Mouse (Mus musculus): ENCODE data around the gene Lgals7. TPM values are rescaled to one million over a fixed set of nuclear protein-coding genes. Genes with fewer than 3 reads are reported as not detected.

Gene Lgals7
- total RNA-seq (2021), result under 1 TPM in 1 of 2 experiments, not detected in 1; 0.50 TPM

- no peak for DNase-seq (ENCODE audit: low spot score in 2 of 2)
- intact Hi-C loops (cut with DNase I), result no loop called here
These were observed at the start of gene Lgals7 for GRCm38 (mm10) chr7:28863540-28863939. Gene Lgals7 (plus strand): TSS chr7:28863853.

GRCm38 (mm10) chr7:28814306-28815034 is 49.2 kb upstream of the Lgals7 start:
- no peak for DNase-seq (ENCODE audit: low spot score in 2 of 2)
- intact Hi-C loops (cut with DNase I), result loop anchor here (5.0 kb wide), 1 partner anchor 143 kb away; no protein-coding TSS in a partner anchor

DNA sequence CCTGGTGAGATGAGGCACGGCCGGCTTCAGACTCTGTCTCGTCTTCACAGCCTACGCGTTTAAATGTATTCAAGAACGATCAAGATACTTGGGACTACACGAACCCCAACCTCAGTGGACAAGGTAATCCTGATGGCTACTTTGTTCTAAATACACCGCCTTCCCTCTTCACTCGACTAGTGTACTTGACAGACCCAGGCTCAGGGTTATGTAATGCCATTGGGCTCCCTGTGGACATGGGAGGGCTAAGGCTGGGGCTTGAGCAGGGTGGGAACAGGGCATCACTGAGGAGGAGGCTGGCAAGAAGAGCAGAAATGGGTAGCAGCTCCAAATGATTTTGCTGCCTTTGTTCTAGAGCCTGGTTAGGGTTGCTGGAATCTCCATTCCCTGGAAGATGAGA is 48.4 kb upstream of the Lgals7 start:
- DNase-seq (ENCODE audit: low spot score in 2 of 2), result no peak
- intact Hi-C loops (cut with DNase I), result no loop called here

DNA sequence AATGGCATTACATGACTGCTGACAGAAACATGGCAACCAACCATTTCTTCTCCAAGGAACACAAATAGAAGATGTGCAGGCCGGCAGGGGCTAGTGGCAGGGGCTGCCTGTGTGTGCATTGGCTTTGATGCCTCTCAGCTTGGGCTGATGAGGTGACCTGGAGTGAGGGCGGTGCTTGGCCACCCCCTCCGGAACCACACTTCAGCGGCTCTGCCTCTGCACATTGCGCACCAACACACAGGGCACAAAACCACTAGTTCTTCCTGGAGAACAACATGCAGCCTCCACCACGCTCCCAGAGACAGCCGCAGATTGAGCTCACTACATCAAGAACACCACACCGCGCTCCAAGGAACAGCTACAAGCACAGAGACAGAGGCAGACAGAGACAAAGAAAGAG is 47.5 kb upstream of the Lgals7 start:
- no peak for DNase-seq (ENCODE audit: low spot score in 2 of 2)
- intact Hi-C loops (cut with DNase I), result no loop called here

GRCm38 (mm10) chr7:28816920-28817319 is 46.7 kb upstream of the Lgals7 start:
- intact Hi-C loops (cut with DNase I), result no loop called here
- no peak for DNase-seq (ENCODE audit: low spot score in 2 of 2)

DNA sequence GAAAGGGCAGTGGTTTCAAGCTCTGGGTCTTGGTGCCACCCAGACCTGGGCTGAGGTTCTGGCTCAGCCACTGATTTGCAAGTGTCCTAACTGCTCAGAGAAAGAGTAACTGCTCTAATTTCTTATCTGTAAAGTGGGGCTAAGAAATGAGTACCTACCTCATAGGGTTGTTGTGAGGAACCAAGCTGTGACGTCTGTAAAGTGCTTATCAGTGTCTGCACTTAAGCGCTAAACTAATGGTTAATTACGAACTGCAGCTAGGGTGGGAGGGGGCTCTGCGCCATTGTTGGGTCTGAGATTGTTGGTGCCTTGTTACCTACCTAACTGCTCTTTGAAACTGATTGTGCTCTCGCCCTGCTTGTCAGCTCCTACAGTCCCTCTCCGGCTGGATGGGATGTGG is 46.1 kb upstream of the Lgals7 start:
- intact Hi-C loops (cut with DNase I), result no loop called here
- no peak for DNase-seq (ENCODE audit: low spot score in 2 of 2)

- DNase-seq (ENCODE audit: low spot score in 2 of 2), result no peak
- intact Hi-C loops (cut with DNase I), result no loop called here
These were observed 45.7 kb upstream of the Lgals7 start for GRCm38 (mm10) chr7:28817957-28818356.

DNA sequence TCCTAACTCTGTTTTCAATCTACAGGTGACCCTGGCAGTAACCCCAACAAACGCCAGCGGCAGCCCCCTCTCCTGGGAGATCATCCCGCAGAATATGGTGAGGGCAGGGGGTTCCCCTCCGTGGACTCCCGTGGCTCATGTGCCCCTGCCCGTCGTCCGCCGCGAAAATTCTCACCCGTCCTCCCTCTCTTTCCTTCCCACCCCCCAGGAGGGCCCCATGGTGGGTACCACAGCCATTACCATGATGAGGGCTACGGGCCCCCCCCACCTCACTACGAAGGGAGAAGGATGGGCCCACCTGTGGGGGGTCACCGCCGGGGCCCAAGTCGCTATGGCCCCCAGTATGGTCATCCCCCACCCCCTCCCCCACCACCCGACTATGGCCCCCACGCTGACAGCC is 45.2 kb upstream of the Lgals7 start:
- intact Hi-C loops (cut with DNase I), result no loop called here

DNA sequence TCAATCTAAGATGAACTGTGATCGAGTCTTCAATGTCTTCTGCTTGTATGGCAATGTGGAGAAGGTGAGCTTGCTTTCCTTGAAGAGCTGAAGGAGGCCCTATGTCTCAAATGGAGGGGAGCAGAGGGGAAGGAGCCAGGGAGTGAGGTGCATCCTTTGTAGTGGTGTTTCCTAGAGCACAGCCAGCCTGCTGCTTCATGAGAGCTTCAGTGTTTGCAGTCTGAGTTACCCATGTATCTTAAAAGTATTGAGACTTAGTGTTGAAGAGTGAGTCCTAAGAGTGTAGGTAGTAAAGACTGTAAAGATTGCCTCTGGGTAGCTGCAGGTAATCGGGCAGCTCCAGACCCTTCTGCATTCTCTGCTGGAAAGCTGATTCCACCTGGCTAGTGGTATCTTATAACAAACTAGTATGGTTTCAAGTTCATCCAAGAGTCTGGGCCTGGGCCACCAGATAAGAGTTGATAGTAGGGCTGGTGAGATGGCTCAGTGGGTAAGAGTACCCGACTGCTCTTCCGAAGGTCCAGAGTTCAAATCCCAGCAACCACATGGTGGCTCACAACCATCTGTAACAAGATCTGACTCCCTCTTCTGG is 44.7 kb upstream of the Lgals7 start:
- intact Hi-C loops (cut with DNase I), result no loop called here
- no peak for DNase-seq (ENCODE audit: low spot score in 2 of 2)

More for the DNA sequence above, 45.2 kb upstream of the Lgals7 start:
- DNase-seq (ENCODE audit: low spot score in 2 of 2), result no peak

- intact Hi-C loops (cut with DNase I), result no loop called here
- no peak for DNase-seq (ENCODE audit: low spot score in 2 of 2)
These were observed 44.1 kb upstream of the Lgals7 start for GRCm38 (mm10) chr7:28819571-28819970.

- peak in 1 of 2 experiments; percentile 31 for DNase-seq (ENCODE audit: low spot score in 2 of 2)
- intact Hi-C loops (cut with DNase I), result no loop called here
These were observed 43.0 kb upstream of the Lgals7 start for GRCm38 (mm10) chr7:28820358-28821260.

DNA sequence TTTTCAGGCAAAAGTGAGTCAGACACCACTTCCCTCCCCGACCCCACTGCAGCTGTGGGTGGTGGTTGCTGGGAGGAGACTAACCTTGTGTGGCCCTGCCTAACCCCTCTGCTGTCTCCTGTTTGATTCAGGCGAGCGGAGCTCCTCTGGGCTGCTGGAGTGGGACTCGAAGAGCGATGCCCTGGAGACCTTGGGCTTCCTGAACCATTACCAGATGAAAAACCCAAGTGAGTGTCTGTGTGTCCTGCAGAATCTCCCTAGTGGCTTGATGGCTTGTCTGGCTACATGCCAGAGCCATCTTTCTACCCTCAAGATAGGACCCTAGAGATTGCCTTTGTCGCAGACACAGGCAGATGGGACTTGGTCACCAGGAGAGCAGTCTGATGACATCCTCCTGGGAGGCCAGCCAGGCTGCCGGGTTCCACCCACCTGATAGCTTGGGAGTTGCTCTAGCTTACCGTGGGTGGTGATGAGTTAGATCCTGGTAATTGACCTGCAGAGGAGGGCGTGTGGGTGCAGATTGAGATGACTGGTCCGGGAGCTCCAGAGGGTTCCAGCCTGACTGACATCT is 42.3 kb upstream of the Lgals7 start:
- intact Hi-C loops (cut with DNase I), result no loop called here
- DNase-seq (ENCODE audit: low spot score in 2 of 2), result peak; percentile 59 to 72

DNA sequence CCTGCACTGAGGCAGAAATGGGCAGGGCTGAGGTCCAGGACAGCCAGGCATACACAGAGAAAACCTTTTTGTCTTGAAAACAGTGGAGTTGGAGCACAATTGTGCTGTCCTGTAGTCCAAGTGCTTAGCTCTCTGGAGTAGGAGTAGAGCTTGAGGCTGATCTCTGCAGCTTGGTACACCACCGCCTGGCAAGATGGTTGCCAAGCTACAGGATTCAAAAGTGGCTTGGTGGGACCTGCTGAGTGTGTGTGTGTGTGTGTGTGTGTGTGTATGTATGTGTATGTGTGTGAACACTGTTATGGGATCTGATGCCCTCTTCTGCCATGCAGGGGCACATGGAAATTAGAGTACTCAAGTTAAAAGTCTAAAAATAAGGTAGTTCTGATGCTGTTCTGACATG is 41.1 kb upstream of the Lgals7 start:
- intact Hi-C loops (cut with DNase I), result no loop called here

GRCm38 (mm10) chr7:28822993-28823903 is 40.4 kb upstream of the Lgals7 start:
- intact Hi-C loops (cut with DNase I), result no loop called here

More for the DNA sequence above, 41.1 kb upstream of the Lgals7 start:
- no peak for DNase-seq (ENCODE audit: low spot score in 2 of 2)

DNA sequence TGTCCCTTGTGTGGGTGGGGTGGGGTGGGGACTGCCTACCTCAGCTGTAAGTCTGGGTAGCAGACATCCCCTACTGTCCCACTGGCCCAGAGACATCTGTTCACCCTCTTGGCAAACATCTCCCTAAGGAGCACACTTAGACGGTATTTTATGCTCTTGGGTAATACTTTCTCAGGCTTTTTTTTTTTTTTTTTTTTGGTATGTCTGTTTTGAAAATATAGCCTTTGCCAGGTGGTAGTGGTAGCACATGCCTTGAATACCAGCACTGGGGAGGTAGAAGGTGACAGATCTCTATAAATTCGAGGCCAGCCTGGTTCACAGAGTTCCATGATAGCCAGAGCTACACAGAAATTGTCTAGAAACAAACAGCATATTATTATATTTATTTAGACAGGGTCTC is 39.7 kb upstream of the Lgals7 start:
- no peak for DNase-seq (ENCODE audit: low spot score in 2 of 2)

More at GRCm38 (mm10) chr7:28822993-28823903, 40.4 kb upstream of the Lgals7 start:
- DNase-seq (ENCODE audit: low spot score in 2 of 2), result no peak

GRCm38 (mm10) chr7:28824941-28825685 is 38.5 kb upstream of the Lgals7 start, which contains the start of gene Ech1:
Gene Ech1 (plus strand): TSS chr7:28825217.
- peak; percentile 89 to 94 for DNase-seq (ENCODE audit: low spot score in 2 of 2)
- intact Hi-C loops (cut with DNase I), result loop anchor here (2.0 to 5.0 kb wide), 2 partner anchors 14 to 77 kb away; no protein-coding TSS in a partner anchor

More for the DNA sequence above, 39.7 kb upstream of the Lgals7 start:
- intact Hi-C loops (cut with DNase I), result loop anchor here (2.0 kb wide), 1 partner anchor 13 kb away; no protein-coding TSS in a partner anchor

- intact Hi-C loops (cut with DNase I), result loop anchor here (2.0 to 5.0 kb wide), 3 partner anchors 15 to 76 kb away; no protein-coding TSS in a partner anchor
- no peak for DNase-seq (ENCODE audit: low spot score in 2 of 2)
These were observed 37.8 kb upstream of the Lgals7 start for GRCm38 (mm10) chr7:28825686-28826401.
